Mouse (Mus musculus) left cerebral cortex, adult 8-10 months (tissue): ENCODE measurements at regions not wholly inside any gene's neighbourhood (a gene's known extent, or its start where the extent isn't known, plus 50 kb on each side); places are given as distances from the start of the nearest gene placed in this dataset.

ENCODE experiments used
- DNase-seq, 2 experiments: peaks; one replicate each; pipeline ENCODE4 v3.0.0; 2022; ENCODE audit warnings: low spot score in 2 of 2

DNA sequence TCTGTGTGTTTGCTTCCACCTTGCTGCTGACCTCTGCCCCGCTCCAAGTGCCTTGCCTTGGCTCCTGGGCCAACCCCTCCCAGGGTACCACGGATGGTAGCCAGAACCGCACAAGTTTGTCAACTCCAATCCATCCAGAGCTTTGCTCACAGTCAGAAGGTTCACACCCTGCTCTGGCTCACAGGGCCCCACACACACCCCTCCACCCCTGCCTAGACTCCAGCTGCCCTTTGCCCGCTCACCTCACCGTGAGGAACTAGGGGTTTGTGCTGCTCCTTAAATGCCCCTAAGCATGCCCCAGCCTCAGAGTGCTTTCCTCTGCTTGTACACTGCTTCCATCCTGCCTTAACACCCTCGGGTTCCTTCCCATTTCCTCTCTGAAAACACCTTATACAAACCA lies 117.5 kb upstream of the Lhx5 start:
- no peak for DNase-seq

DNA sequence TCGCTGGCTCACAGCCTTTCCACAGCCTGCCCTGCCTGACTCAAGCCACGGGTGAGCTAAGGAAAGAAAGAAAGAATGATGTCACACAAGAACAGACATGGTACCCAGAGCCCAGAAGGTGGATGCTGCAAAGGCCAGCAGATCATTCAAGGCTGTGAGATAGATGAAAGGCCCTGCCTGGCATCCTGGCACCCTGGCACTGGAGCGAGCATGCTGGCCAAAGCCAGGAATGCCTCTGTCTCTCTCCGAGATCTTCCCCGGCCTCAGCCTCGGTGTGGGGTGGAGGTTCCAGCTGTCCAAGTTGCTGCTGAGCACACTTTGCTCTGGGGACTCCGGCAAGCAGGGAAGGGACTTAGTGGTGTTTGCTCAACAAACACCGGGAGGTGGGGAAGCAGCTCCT lies 116.4 kb upstream of the Lhx5 start:
- DNase-seq, result no peak

DNA sequence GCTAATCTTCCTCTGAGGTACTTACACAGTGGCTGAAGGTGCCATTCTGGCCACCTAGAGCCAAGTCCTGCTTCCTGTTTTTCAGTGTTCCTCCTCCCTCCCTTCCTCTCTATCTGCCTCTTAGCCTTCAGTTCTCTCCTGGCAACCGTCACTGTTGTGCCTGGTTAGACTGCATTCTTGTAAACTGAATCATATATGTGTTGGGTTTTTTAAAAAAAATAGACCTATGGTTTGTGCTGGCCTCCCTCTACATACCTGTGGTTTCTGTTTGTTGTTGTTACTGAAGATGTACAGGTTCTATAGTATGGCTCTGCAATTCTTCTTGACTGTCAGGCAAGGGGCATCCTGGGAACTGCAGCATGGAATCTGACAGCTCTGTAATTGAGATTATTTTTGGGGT lies 112.5 kb upstream of the Lhx5 start:
- DNase-seq, result no peak

DNA sequence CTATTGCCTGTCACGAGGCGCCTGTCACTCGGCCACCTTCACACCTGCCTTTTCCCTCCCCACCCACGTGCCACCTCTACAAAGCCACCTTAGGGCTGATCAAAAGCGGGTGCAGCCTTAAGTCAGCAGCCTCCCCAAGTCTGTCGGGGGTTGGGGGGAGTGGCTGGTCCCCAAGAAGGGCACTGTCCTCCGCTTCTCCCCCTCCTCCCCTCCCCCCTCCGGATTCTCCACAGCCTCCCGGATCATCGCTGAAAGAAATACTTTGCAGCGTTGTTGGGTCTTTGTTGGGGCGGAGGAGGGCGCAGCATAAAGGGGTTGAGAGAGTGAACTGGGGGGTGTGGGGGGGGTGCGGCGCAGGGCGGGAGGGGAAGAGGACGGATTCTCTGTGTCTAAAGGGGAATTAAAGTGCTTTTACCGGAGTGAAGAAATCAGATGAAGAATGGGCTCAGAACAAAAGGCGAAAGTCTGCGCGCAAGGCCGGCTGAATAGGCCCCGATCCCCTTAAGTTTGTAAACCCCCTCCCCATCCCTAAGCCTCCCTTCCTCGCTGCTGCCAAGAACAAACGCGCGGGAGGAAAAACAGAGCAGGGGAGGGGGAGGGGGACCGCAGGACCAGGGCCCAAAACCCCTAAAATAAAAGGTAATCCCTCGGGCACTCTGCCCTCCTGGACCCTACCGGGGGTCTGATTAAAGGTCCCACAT lies 109.3 kb upstream of the Lhx5 start:
- no peak for DNase-seq

DNA sequence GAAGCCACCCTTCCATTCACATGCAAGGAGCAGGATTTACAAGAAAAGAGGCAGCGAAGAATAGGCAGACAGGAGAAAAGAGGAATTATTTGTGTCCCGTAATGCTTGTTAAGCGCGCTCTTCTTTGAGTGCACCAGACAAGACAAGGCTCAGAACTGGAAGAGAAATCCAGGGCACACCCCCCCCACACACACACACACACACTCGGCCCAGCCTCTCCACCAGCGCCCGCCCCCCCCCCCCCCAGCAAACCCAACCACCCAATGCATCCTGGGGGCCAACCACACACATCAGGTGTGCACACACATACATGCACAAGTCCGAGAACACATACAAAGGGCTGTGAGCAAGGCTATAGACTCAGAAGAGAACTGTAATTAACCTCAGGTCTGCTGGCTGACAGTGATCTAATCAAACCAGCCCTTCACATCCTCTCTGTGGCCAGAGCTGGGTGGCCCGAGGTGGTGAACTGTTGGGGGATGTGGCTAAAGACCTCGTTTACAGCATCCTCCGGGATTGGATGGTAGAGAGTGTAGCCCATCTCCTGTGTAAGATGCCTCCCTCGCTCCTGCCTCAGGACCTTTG lies 108.7 kb upstream of the Lhx5 start:
- no peak for DNase-seq

DNA sequence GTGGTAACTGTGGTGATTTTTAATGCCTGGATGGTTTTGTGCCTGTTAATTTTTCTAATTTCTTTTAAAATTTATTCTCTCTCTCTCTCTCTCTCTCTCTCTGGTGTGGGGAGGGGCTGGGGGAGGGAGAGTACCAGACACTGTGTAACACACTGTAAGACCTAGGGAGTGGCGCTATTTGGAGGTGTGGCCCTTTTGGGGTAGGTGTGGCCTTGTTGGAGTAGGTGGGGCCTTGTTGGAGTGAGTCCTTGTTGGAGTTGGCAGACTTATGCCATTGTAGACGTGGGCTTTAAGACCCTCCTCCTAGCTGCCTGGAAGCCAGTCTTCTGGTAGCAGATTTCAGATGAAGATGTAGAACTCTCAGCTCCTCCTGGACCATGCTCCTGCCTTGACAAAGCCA lies 107.4 kb upstream of the Lhx5 start:
- DNase-seq, result no peak

DNA sequence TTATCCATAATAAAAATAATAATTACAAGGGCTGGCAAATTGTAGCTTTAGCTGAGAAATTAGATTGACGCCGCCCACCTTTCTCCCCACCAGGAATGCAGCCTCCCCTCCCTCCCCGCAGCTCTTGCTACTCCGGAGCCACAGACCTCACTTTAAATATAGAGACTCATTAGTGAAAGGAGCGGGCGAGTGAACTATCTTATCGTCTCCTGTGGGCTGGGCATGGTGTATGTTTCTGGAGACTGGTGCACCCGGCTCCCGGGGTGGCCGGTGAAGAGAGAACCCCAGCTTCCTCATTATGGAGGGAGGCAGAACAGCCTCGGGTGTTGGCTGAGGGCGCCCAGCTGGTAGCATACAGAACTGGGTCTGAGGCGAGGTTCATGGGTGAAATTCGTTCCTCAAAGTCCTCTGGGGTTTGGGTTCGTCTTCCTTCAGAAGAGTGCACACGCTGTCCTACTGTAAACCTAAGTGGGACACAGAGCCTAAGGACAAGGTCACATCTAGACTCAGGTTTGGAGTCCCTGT lies 106.1 kb upstream of the Lhx5 start:
- DNase-seq, result no peak

DNA sequence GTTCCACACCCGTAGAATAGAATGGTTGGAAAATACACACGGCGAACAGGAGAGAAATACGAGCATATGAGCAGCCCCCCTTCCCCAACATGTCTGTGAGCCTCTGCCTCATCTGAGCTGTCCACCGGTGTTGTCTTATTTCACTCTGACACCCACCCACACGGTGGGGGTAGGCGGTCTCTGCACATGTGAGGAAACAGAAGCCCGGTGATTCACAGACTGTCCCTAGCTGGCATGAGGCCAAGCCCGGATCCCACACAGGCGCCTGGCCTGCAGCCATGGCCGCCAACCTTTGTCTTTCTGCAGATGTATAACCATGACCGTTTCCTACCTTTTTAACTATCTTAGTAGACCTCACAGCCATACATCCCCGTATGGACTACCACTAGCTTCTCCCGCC lies 99.5 kb upstream of the Lhx5 start:
- peak in 1 of 2 experiments; percentile 65 for DNase-seq

DNA sequence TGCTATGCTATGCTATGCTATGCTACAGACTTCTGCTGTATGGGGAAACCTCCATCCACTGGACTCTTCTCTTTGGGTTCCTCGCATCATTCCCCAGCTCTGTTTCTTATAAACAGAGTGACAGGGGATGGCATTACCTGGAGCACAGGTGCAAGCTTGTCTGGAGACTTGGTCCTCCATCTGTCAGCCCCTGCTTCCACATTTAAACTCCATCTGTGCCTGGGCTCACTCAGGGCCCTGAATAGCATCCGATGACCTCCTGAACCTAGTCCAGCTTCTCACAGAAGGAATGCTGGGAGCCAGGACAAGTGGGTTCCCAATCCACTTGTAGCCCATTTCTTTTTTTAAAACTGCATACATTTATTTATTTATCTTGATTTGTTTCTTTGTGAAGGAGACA lies 92.3 kb upstream of the Lhx5 start:
- no peak for DNase-seq

DNA sequence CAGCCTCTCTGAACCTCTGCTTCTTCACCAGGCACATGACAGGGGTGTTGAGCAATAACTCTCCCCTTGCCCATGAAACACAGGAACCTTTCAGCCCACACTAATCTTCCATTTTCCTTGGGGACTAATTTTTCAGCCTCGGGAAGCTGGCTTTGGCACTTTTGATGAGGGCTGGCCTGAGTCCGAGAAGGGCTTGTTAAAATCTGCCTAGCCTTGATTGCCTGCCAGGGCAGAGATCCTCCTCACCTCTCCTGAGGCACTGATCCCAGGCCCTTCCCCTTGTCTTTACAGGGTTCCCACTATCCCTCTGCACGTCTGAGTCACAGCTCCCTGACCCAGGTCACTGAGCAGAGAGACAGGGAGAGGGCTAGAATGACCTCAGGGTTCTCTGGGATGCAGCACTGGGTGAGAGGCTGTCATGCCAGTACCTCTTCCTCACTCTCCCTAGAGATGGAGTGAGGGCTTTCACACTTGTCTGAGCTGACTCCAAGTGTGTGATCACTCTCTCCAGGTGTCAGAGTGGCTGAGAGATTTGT lies 90.7 kb upstream of the Lhx5 start:
- no peak for DNase-seq

DNA sequence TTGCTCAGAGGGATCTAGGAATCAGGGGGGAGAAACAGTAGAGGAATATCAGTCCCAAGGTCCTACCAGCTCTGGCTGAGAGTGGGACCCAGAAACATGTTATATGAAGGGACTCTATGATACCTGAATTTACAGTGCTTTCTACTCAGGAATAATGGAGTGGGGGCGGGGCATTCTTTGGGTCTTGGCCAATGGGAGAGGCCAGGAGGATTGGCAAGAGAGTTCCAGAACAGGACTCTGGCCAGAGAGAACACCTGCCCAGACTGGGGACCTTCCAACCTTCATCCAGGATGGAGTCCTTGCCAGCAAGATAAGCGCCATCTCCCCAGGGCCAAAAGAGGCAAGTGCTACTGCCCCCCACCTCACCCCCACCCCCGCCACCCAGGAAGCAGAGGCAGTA lies 81.0 kb upstream of the Lhx5 start:
- DNase-seq, result no peak

DNA sequence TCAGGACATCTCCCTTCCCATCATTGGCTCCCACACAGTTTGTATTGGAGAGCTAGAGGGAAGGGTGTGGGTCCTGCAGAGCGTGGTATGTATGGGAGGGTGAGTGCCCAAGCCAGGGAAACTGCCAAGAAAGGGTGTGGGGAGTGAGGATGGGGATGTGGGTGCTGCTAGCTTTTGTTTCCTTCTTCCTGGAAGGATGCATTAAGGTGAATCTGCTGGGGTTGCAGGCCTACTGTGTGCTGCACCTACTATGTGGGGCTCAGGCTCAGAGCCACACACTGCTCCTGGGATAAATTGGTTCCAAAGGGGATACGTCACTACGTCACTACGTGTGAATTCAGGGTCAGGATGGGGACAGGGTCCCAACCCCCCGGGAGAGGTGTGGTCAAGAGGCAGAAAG lies 79.7 kb upstream of the Lhx5 start:
- no peak for DNase-seq

DNA sequence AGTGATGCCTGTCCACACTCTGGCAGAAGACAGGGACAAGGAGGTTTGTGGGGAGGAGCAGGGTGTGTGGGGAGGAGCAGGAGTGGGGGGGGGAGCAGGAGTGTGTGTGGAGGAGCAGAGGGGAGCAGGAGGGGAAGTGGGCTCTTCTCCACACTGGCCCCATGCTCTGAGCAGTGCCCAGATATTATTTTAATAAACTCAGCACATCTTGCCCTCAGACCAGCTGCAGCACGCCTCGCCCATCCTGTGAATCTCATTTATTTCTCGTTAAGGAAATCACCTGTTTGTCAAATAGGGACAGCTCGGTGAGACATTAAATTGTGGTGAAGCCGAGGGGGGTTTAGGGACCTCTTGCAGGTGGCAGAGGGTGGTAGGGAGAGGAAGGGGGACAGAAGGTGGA lies 77.8 kb upstream of the Lhx5 start:
- DNase-seq, result no peak

DNA sequence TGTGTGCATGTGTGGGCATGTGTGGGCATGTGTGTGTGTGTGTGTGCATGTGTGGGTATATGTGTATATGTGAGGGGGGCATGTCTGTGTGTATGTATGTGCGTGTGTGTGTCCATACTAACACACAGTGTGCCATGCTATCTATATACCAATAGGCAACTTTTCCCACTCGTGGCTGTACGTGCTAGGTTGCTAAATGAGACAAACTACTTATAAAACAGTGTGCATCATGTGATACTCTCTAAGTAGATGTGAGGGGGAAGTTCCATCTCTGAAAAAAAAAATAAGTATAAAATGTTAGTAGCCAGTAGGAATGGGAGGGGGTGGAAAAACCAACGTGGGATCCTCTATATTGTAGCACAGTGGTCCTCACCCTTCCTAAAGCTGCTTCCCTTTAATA lies 74.5 kb upstream of the Lhx5 start:
- DNase-seq, result no peak

DNA sequence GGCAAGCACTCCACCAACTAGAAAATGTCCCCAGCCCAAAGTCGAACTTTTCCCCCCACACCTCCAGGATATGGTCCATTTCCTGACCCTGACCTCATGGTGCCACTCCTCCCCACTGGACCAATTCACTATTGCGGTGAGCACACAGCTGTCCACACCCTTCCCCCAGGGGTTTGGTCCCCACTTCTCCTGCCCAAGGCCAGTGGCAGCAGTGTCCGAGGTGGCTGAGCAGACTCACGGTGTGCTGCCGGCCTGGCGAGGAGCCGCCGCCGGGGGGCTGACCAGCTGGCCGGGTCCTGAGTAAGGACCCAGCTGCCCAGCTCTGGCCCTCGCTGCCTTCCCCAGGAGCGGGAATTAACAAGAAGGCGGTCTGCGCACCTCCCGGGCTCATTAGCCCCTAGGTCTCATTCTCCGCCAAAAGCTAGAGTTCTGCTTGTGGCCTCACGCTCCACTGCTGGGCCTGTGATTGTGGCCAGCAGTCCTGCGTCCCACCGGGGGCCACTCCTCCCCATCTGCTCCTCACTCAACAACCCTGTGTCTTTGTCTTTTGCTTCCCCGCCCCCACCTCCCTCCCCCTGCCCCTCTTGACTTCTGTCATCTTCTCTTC lies 73.3 kb upstream of the Lhx5 start:
- no peak for DNase-seq

DNA sequence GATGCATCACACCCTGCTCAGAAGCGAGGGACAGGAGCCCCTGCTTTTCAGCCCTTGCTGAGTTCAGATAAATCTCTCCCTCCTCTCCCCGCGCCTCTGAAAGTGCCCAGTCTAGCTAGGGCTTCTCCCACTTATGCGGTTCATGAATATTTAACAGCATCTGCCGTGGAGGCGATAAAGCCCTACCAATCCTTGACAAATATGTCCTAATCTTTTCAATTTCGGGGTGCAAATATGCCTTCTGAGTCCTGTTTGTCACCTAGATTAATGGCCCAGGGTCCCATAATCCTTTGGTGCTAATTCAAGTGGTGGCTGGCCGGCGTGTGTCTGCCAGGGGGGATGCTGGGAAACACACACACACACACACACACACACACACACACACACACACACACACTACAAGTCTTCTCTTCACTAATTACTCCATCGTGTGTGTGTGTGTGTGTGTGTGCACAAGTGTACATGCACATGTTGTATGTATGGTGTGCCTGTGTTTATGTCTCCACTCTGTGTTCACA lies 65.5 kb upstream of the Lhx5 start:
- peak in 1 of 2 experiments; percentile 13 for DNase-seq

DNA sequence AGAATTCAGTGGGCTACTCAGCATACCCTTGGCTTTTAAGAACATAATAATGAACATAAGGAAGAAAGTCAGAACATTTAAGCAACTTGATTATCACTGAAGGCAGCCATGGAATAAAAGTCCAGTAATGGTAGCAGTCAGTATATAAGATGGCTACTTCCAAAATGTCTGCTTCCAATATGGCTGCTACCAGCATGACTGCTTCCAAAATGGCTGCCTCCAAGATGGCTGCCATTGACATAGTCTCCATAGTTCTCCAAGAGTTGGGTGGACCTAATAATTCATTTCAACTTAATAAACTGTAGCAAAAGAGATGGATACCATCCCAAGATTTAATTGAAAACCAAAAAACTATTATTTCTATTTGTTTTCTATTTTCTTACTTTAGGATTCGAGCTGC lies 62.7 kb upstream of the Lhx5 start:
- no peak for DNase-seq

DNA sequence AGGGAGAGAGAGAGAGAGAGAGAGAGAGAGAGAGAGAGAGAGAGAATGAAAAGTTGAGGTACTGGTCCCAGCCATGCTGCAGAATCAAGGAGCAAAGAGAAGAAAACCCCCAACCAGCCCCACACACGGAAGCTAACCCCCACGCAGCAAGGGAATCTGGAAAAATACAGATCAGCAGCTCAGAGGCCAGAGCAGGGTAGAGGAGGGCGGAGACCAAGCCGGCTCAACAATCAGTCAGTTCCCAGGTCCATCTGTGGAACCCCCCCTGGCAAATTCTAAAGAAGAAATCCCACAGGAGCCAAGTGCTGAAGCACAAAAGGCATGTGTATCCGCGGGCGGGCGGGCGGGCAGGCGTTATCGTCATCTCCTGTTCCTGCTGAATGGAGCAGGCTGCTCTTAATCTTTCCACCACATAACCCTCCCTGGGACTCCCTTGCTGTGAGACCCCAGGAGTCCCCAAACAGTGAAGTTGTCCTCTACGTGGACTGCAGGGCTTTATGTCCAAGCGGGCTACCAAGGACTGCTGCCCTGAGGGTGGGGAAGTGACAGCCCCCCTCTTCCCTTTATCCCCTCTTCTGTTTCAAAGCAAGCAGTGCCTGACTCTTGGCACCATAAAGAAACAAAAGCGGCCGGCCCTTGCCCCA lies 60.2 kb upstream of the Lhx5 start:
- DNase-seq, result no peak

DNA sequence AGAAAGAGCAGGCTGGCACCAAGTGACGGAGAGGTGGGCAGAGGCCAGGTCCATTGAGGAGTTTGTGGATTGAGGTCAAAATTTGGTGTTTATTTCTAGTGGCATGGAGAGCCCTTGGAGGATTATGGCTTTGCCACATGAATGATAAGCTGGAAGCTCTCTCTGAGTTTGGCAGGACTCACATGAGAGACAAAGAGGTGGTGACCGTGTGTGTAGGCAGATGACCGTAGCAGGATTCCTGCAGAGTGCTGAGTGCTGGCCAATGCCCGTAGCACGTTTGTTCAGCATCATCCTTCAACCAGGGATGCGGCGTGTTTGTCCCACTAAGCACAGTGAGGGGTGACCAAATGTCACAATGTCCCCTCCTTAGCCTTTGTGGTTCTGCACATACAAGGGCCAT lies 58.1 kb upstream of the Lhx5 start:
- no peak for DNase-seq
